Mouse (Mus musculus): ENCODE data around the gene Tmem186.

DNA sequence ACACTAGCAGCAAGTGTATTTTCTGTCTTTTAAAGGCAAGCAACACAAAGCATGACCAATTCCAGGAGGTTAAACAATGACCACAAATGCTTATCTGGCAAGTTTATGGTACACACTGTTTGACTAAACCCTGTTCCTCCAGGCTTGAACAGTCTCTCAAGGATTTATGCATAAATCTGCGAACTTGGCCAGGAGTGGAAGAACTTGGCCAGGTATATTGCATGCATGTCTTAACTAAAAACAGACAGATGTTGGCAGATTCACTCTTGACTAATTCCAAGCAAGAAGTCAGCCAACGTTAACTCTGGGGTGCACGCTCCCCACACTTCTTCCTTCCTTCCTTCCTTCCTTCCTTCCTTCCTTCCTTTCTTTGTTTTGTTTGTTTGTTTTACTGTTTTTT, 42.3 kb upstream of the Tmem186 start:
- TF ChIP-seq CTCF (IDR thresholded peaks at IDR 0.05; ENCODE audit: low read depth, low read length), result no peak
- TF ChIP-seq EP300 (IDR thresholded peaks at IDR 0.05; ENCODE audit: insufficient read depth, low read depth, low read length), result no peak

All from ES-Bruce4 (cell line).